Mouse (Mus musculus) regulatory T cell (primary cell): ENCODE measurements at regions not wholly inside any gene's neighbourhood (a gene's known extent, or its start where the extent isn't known, plus 50 kb on each side); places are given as distances from the start of the nearest gene placed in this dataset.
"Not testable (repeated sequence)": the region's sequence is repeated elsewhere in the genome, so short reads cannot be mapped to it uniquely, and the experiment has no call there.

Experiments used
- in situ Hi-C: fragments of 300-600 bp; cut with MboI, MseI; formaldehyde crosslinking; loops from one replicate; pipeline ENCODE4 v1.15.1; 2025; ENCODE audit warnings: high pct_unique_total_duplicates

GRCm38 (mm10) chr14:104208040-104208816 is 259.6 kb downstream of the Pou4f1 start:
- in situ Hi-C loops: no loop called here

GRCm38 (mm10) chr14:104206602-104207001 is 261.2 kb downstream of the Pou4f1 start:
- in situ Hi-C loops: no loop called here

- in situ Hi-C loops: no loop called here
These were observed 264.4 kb downstream of the Pou4f1 start for GRCm38 (mm10) chr14:104203239-104203986.

GRCm38 (mm10) chr14:104193198-104193597 is 274.6 kb downstream of the Pou4f1 start:
- in situ Hi-C loops: no loop called here

GRCm38 (mm10) chr14:104175122-104175521 is 292.7 kb downstream of the Pou4f1 start:
- in situ Hi-C loops: no loop called here

GRCm38 (mm10) chr14:104146841-104147240 is 302.6 kb upstream of the Ednrb start:
- in situ Hi-C loops: no loop called here

GRCm38 (mm10) chr14:104145395-104145794 is 301.2 kb upstream of the Ednrb start:
- in situ Hi-C loops: no loop called here

- in situ Hi-C loops: no loop called here
These were observed 271.1 kb upstream of the Ednrb start for GRCm38 (mm10) chr14:104114986-104115951.

GRCm38 (mm10) chr14:104114182-104114581 is 270.0 kb upstream of the Ednrb start:
- in situ Hi-C loops: no loop called here

- in situ Hi-C loops: no loop called here
These were observed 269.2 kb upstream of the Ednrb start for GRCm38 (mm10) chr14:104113448-104113847.

GRCm38 (mm10) chr14:104086381-104086780 is 242.2 kb upstream of the Ednrb start:
- in situ Hi-C loops: no loop called here

GRCm38 (mm10) chr14:104064199-104064598 is 220.0 kb upstream of the Ednrb start:
- in situ Hi-C loops: not testable (repeated sequence)

- in situ Hi-C loops: no loop called here
These were observed 209.5 kb upstream of the Ednrb start for GRCm38 (mm10) chr14:104053697-104054096.

GRCm38 (mm10) chr14:104038628-104039325 is 194.6 kb upstream of the Ednrb start:
- in situ Hi-C loops: loop anchor here (25.0 kb wide), 1 partner anchor 451 kb away; no protein-coding TSS in a partner anchor

- in situ Hi-C loops: loop anchor here (25.0 kb wide), 1 partner anchor 446 kb away; no protein-coding TSS in a partner anchor
These were observed 189.4 kb upstream of the Ednrb start for GRCm38 (mm10) chr14:104033606-104034005.

- in situ Hi-C loops: loop anchor here (25.0 kb wide), 1 partner anchor 444 kb away; no protein-coding TSS in a partner anchor
These were observed 186.7 kb upstream of the Ednrb start for GRCm38 (mm10) chr14:104030784-104031470.

- in situ Hi-C loops: loop anchor here (5.0 to 25.0 kb wide), 2 partner anchors 303 to 443 kb away; no protein-coding TSS in a partner anchor
These were observed 185.7 kb upstream of the Ednrb start for GRCm38 (mm10) chr14:104029668-104030530.

- in situ Hi-C loops: loop anchor here (5.0 to 25.0 kb wide), 2 partner anchors 301 to 441 kb away; no protein-coding TSS in a partner anchor
These were observed 183.7 kb upstream of the Ednrb start for GRCm38 (mm10) chr14:104027900-104028285.
